In the genomic region with DNA sequence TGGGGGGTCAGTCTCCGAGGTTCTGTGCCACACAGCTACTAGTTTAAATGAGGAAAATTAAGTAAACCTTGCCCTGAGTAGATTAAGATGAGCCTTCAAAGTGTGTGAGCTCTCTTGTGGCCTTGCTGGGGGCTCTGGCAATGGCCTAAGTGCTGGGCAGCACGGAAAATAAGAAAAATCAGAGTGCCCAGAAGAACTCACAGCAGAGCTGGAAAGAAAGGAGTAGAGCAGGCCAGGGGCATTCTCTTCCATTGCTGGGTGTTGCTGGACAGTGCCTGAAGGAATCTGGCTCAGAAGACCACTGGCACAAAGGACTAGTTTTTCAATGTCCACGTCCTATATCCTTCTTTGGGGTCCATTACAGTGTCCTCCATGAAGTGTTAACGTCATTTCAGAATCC, we compare ENCODE assay signal across 9 mouse cellular contexts. TPM values are rescaled to one million over a fixed set of nuclear protein-coding genes. Genes with fewer than 3 reads are reported as not detected.
DNase-seq lines count a peak whose midpoint lies in the region; ATAC-seq lines count a peak whose summit lies in the region.
"Had no signal": no experiment of that assay in that cellular context is flagged by ENCODE, and none has a peak within 500 bp of the region (broad histone marks: within the 10 kb centered on the region; RNA-seq: fewer than 3 reads in every experiment).

No protein-coding gene starts in this region.

- H3K9ac ChIP-seq in embryonic facial prominence, embryonic 15.5 days: 0 out of 2 replicates have a peak overlapping the region, but pooled peaks have one; percentile 19
- H3K9ac ChIP-seq in intestine, embryonic 15.5 days: peak overlapping the region; percentile 19
- peak overlapping the region; percentile 64 for H3K9ac ChIP-seq in neural tube, embryonic 12.5 days

- 11% methylated on average over 4 of the region's 4 CpGs for WGBS in embryonic facial prominence, embryonic 15.5 days
- 25% methylated on average over 4 of the region's 4 CpGs for WGBS in intestine, embryonic 15.5 days
- 15% methylated on average over 4 of the region's 4 CpGs for WGBS in neural tube, embryonic 12.5 days

- H3K27me3 ChIP-seq in embryonic facial prominence, embryonic 15.5 days: no peaks in the 10 kb centered on the region
- no peaks in the 10 kb centered on the region for H3K27me3 ChIP-seq in intestine, embryonic 15.5 days (replicated peaks)
- H3K27me3 ChIP-seq in neural tube, embryonic 12.5 days (replicated peaks): no peaks in the 10 kb centered on the region

- peak overlapping the region; percentile 60 for H3K4me2 ChIP-seq in embryonic facial prominence, embryonic 15.5 days (replicated peaks)
- peak overlapping the region; percentile 62 for H3K4me2 ChIP-seq in intestine, embryonic 15.5 days (replicated peaks)
- peak overlapping the region; percentile 66 for H3K4me2 ChIP-seq in neural tube, embryonic 12.5 days (replicated peaks)

- no peaks in the 10 kb centered on the region for H3K36me3 ChIP-seq in embryonic facial prominence, embryonic 15.5 days
- no peaks in the 10 kb centered on the region for H3K36me3 ChIP-seq in intestine, embryonic 15.5 days
- H3K36me3 ChIP-seq in neural tube, embryonic 12.5 days: no peaks in the 10 kb centered on the region

- H3K4me1 ChIP-seq in embryonic facial prominence, embryonic 15.5 days: peaks cover 31% of the 10 kb centered on the region
- H3K4me1 ChIP-seq in intestine, embryonic 15.5 days (replicated peaks): peaks cover 3% of the 10 kb centered on the region; the same call in 1 of the 2 replicates
- H3K4me1 ChIP-seq in neural tube, embryonic 12.5 days: peaks cover 16% of the 10 kb centered on the region

- peak; percentile 25; the same call in 1 of the 2 replicates for ATAC-seq in embryonic facial prominence, embryonic 15.5 days (ENCODE audit: insufficient number of reproducible peaks, low FRiP score, low TSS enrichment, low read depth)
- ATAC-seq in intestine, embryonic 15.5 days: no peak; the same call in none of the 2 replicates
- ATAC-seq in neural tube, embryonic 12.5 days (ENCODE audit: low FRiP score, low read depth): peak; percentile 49
- no peak for ATAC-seq in CD4-positive, CD25-positive, alpha-beta regulatory T cell, adult 4 months

- intact Hi-C loops in left cerebral cortex, postnatal 14 days (cut with DNase I): loop anchor here (5.0 kb wide), 1 partner anchor 34 kb away; a partner anchor contains a TSS

- peak; percentile 6 to 10 for DNase-seq in left cerebral cortex, postnatal 14 days (ENCODE audit: low spot score in 2 of 2)
- no peak for DNase-seq in left cerebral cortex, adult 8-10 months (ENCODE audit: low spot score in 2 of 2)
- no peak for DNase-seq in layer of hippocampus, postnatal 14 days (ENCODE audit: low spot score in 2 of 2)
- DNase-seq in gastrocnemius, adult 18-20 months (ENCODE audit: low spot score): no peak

- H3K4me3 ChIP-seq in embryonic facial prominence, embryonic 15.5 days (replicated peaks): peak overlapping the region; percentile 42
- H3K4me3 ChIP-seq in intestine, embryonic 15.5 days (replicated peaks): peak overlapping the region; percentile 22
- peak overlapping the region; percentile 32 for H3K4me3 ChIP-seq in neural tube, embryonic 12.5 days

- H3K9me3 ChIP-seq in embryonic facial prominence, embryonic 15.5 days (replicated peaks): no peaks in the 10 kb centered on the region
- no peaks in the 10 kb centered on the region for H3K9me3 ChIP-seq in intestine, embryonic 15.5 days
- no peaks in the 10 kb centered on the region for H3K9me3 ChIP-seq in neural tube, embryonic 12.5 days

- H3K27ac ChIP-seq in embryonic facial prominence, embryonic 15.5 days (replicated peaks): peak overlapping the region; percentile 88
- H3K27ac ChIP-seq in intestine, embryonic 15.5 days: peak overlapping the region; percentile 85
- H3K27ac ChIP-seq in neural tube, embryonic 12.5 days: peak overlapping the region; percentile 76

RNA-seq across cellular contexts. Expression of a gene that starts 32.9 kb away (rescaled TPM):
- total RNA-seq in left cerebral cortex, postnatal 14 days (2021): 10 to 100 TPM; 25.0 to 30.6 TPM
- 10 to 100 TPM; 55.0 to 68.0 (median 62.2) TPM for total RNA-seq in left cerebral cortex, adult 8-10 months (2022)
- 18.8 and 20.3 TPM in 2 replicates for polyA plus RNA-seq in embryonic facial prominence, embryonic 15.5 days (2015; fragmentation: Nextera tagmentation; extraction: Ambion mirVana)
- 16.3 and 16.9 TPM in 2 replicates for polyA plus RNA-seq in intestine, embryonic 15.5 days (2015; fragmentation: Nextera tagmentation; extraction: Ambion mirVana)
- polyA plus RNA-seq in neural tube, embryonic 12.5 days (2016; fragmentation: Nextera tagmentation; extraction: Ambion mirVana): 103 and 105 TPM in 2 replicates
- not detected for polyA plus RNA-seq in CD4-positive, CD25-positive, alpha-beta regulatory T cell, adult 4 months (2017; shearing (Covaris generic))
- 10 to 100 TPM; 41.2 to 44.4 TPM for total RNA-seq in layer of hippocampus, postnatal 14 days (2021)
- total RNA-seq in gastrocnemius, adult 18-20 months (2021): under 1 TPM; 0.73 to 0.78 TPM
- total RNA-seq: neutrophil, adult 5-6 weeks had no signal

Comparison
In these comparisons a context has a peak if more than half of its experiments do, and no peak if none do; other contexts are left out.
1. DNase-seq: peak in left cerebral cortex, postnatal 14 days (2 of 2); none in left cerebral cortex, adult 8-10 months (0 of 2), layer of hippocampus, postnatal 14 days (0 of 2) and gastrocnemius, adult 18-20 months (single experiment).
2. ATAC-seq: peak in embryonic facial prominence, embryonic 15.5 days (single experiment) and neural tube, embryonic 12.5 days (single experiment); none in intestine, embryonic 15.5 days (single experiment) and CD4-positive, CD25-positive, alpha-beta regulatory T cell, adult 4 months (single experiment).
3. RNA of a gene that starts 32.9 kb away (total RNA-seq): 55.0 to 68.0 TPM in left cerebral cortex, adult 8-10 months, 41.2 to 44.4 TPM in layer of hippocampus, postnatal 14 days and 25.0 to 30.6 TPM in left cerebral cortex, postnatal 14 days; 0.73 to 0.78 TPM in gastrocnemius, adult 18-20 months; every median in the first group is over 10 times any median in the second.
4. Peak in every context shown above with its lines, with median percentiles within 50 percentile points of each other: H3K27ac ChIP-seq, H3K4me2 ChIP-seq, H3K4me3 ChIP-seq and H3K9ac ChIP-seq.